Mouse (Mus musculus): ENCODE measurements around the gene Usp34.
"Not testable (repeated sequence)": the region's sequence is repeated elsewhere in the genome, so short reads cannot be mapped to it uniquely, and the experiment has no call there.

The Usp34 gene

GRCm38 (mm10) chr11:23497718-23498509, 191.2 kb downstream of the Usp34 start, which contains the start of gene Ahsa2:
TSS of gene Ahsa2 (minus strand) at chr11:23498030.
- in situ Hi-C loops (cut with MseI, MboI) = no loop called here

- in situ Hi-C loops (cut with MseI, MboI) = no loop called here
Measured at GRCm38 (mm10) chr11:23498609-23499008, 191.9 kb downstream of the Usp34 start.

- in situ Hi-C loops (cut with MseI, MboI) = not testable (repeated sequence)
Measured at GRCm38 (mm10) chr11:23504801-23505200, 198.1 kb downstream of the Usp34 start.

- in situ Hi-C loops (cut with MseI, MboI) = not testable (repeated sequence)
Measured at GRCm38 (mm10) chr11:23514785-23515184, 208.1 kb downstream of the Usp34 start.

GRCm38 (mm10) chr11:23515315-23515714, 208.6 kb downstream of the Usp34 start:
- in situ Hi-C loops (cut with MseI, MboI) = no loop called here

GRCm38 (mm10) chr11:23518981-23519380, 212.3 kb downstream of the Usp34 start:
- in situ Hi-C loops (cut with MseI, MboI) = no loop called here

- in situ Hi-C loops (cut with MseI, MboI) = no loop called here
Measured at GRCm38 (mm10) chr11:23520473-23521205, 213.9 kb downstream of the Usp34 start, which contains the start of gene 1700093K21Rik. TSS of gene 1700093K21Rik (minus strand) at chr11:23521155.

GRCm38 (mm10) chr11:23537446-23537845, 230.8 kb downstream of the Usp34 start:
- in situ Hi-C loops (cut with MseI, MboI) = no loop called here

All from mouse trophoblast stem cell (cell line).